Mouse (Mus musculus) heart, embryonic 12.5 days (tissue): ENCODE results near the gene Pak6. TPM values are rescaled to one million over a fixed set of nuclear protein-coding genes. Genes with fewer than 3 reads are reported as not detected.

Experiments used
- ATAC-seq: fragments of 200-750 bp; cut with Nextera tagmentation; 2 replicates; pipeline ENCODE4 v1.8.0; 2017; ENCODE audit warnings: moderate TSS enrichment, moderate library complexity; ENCODE audit not compliant: insufficient number of reproducible peaks, low FRiP score
- H3K27ac ChIP-seq: fragments of 300-500 bp; sonication (generic); 2 replicates; pipeline ENCODE4 v1.5.1; 2016; ENCODE audit warnings: mild to moderate bottlenecking, moderate library complexity; ENCODE audit not compliant: poor library complexity, severe bottlenecking
- H3K27me3 ChIP-seq: fragments of 300-500 bp; sonication (generic); replicated peaks from 2 replicates; pipeline ENCODE4 v1.6.1; 2016; ENCODE audit warnings: mild to moderate bottlenecking, moderate library complexity
- H3K36me3 ChIP-seq: fragments of 300-500 bp; sonication (generic); 2 replicates; pipeline ENCODE4 v1.6.1; 2016; ENCODE audit warnings: mild to moderate bottlenecking, moderate library complexity
- H3K4me1 ChIP-seq: fragments of 300-500 bp; sonication (generic); replicated peaks from 2 replicates; pipeline ENCODE4 v1.6.1; 2016; ENCODE audit warnings: mild to moderate bottlenecking
- H3K4me2 ChIP-seq: fragments of 300-500 bp; sonication (generic); 2 replicates; pipeline ENCODE4 v1.6.1; 2016; ENCODE audit warnings: mild to moderate bottlenecking, moderate library complexity
- H3K4me3 ChIP-seq: fragments of 300-500 bp; sonication (generic); 2 replicates; pipeline ENCODE4 v1.5.1; 2016; ENCODE audit warnings: mild to moderate bottlenecking
- H3K9ac ChIP-seq: fragments of 300-500 bp; sonication (generic); 2 replicates; pipeline ENCODE4 v1.6.1; 2016; ENCODE audit warnings: mild to moderate bottlenecking, moderate library complexity
- H3K9me3 ChIP-seq: fragments of 300-500 bp; sonication (generic); replicated peaks from 2 replicates; pipeline ENCODE4 v1.6.1; 2016; ENCODE audit warnings: mild to moderate bottlenecking, moderate library complexity
- WGBS: fragments of 180-500 bp; shearing (Covaris S2); methylation state at CpG from one replicate; pipeline ENCODE4 v1.1.7; 2016; 5-methylcytosine and 5-hydroxymethylcytosine counted together
- polyA plus RNA-seq: library from polyadenylated mRNA; unstranded; fragments of >200 nt; fragmentation: Nextera tagmentation; extraction: Ambion mirVana; gene quantifications from 2 replicates; pipeline ENCODE4 v1.2.1, GENCODE M21; 2016

Pak6 gene
- polyA plus RNA-seq, 1 experiment from 2014 or later: 5.8 TPM

DNA sequence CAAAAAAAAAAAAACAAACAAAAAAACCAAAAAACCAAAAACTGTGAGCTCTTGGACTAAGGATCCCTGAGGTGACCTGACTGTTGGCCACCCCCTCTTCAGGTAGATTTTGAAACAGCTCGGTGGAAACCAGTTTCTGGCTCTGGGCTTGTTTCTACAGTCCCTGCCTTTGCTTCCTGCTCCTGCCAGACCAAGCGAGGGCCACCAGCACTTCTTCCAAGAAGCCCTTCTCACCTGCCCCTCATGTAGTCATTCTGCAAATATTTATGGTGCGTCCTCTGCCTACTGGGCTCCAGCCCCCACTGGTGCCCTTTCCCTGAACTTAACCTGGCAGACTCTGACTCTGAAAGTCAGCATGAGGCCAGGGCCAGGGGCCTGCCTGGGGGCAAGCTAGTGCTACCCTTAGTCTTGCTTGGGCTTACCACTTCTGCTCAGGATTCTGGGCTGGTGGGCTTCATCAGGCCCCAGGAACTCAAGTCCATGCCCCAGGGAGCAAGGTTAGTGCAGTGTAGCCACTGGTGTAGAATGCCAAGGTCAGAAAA lies 1.9 kb downstream of the Pak6 start:
- Histone ChIP-seq H3K4me1 (peaks cover 59% of the 10 kb centered on the region), H3K9ac (no peak overlapping the region), H3K4me3 (no peak overlapping the region), H3K27ac (0 out of 2 replicates have a peak overlapping the region, but pooled peaks have one; percentile 3), H3K36me3 (no peaks in the 10 kb centered on the region), H3K9me3 (no peaks in the 10 kb centered on the region), H3K27me3 (peaks cover 9% of the 10 kb centered on the region; the same call in 1 of the 2 replicates), H3K4me2 (peak overlapping the region; percentile 22; the same call in 1 of the 2 replicates)
- ATAC-seq: no peak
- WGBS: 54% methylated on average over 3 of the region's 3 CpGs

GRCm38 (mm10) chr2:118665616-118666015 lies 2.5 kb downstream of the Pak6 start:
- Histone ChIP-seq H3K4me2 (no peak overlapping the region), H3K9me3 (no peaks in the 10 kb centered on the region), H3K27me3 (peaks cover 9% of the 10 kb centered on the region; the same call in 1 of the 2 replicates), H3K9ac (no peak overlapping the region), H3K36me3 (no peaks in the 10 kb centered on the region), H3K27ac (no peak overlapping the region), H3K4me3 (no peak overlapping the region), H3K4me1 (peaks cover 63% of the 10 kb centered on the region)
- ATAC-seq: no peak
- WGBS: 84% methylated on average over 4 of the region's 4 CpGs

DNA sequence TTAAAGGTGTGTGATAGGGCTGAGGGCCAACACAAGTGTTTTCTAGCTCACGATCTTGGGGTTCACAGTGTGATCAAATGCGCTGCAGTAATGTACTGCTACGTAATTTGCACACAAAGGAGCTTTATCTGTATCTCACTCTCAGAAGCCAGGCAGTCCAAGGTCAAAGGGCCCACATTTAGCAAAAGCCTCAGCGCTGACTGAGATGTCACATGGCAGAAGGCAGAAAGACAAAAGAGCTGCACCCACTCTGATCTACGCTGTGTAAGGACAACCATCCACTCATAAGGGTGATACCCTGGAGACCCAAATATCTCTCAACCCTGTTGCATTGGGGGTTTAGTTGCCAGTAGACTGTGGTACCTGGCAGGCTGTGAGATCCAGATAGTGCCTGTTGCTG lies 4.1 kb downstream of the Pak6 start:
- Histone ChIP-seq H3K36me3 (no peaks in the 10 kb centered on the region), H3K9me3 (no peaks in the 10 kb centered on the region), H3K4me3 (no peak overlapping the region), H3K4me1 (peaks cover 64% of the 10 kb centered on the region), H3K27ac (peak overlapping the region; percentile 42), H3K9ac (no peak overlapping the region), H3K27me3 (peaks cover 19% of the 10 kb centered on the region), H3K4me2 (peak overlapping the region; percentile 14; the same call in 1 of the 2 replicates)
- 31% methylated on average over 5 of the region's 5 CpGs for WGBS
- ATAC-seq: no peak

DNA sequence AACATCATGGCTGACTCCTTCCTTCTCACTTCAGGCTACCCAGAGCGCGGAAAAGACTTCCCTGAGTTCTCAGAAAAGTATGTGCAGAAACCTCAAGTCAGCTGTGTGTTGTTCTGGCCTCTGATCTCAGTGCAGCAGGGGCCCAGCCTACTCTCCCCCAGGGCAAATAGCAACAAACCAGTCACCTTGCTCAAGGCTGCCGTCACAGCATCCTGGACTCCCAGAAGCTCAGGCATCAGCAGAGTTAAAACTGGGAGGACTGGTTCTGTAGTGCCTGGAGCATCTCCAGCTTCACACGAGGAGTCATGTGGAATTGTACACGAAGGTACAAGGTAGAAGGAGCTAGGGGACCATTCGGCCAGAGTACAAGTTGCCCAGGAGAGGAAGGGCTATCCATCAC lies 6.1 kb downstream of the Pak6 start:
- H3K36me3 ChIP-seq: no peaks in the 10 kb centered on the region
- no peak overlapping the region for H3K4me3 ChIP-seq
- H3K27ac ChIP-seq: no peak overlapping the region
- no peak overlapping the region for H3K9ac ChIP-seq
- peaks cover 33% of the 10 kb centered on the region for H3K27me3 ChIP-seq
- WGBS: 80% methylated on average over 6 of the region's 6 CpGs
- peaks cover 46% of the 10 kb centered on the region for H3K4me1 ChIP-seq
- no peak for ATAC-seq
- no peak overlapping the region for H3K4me2 ChIP-seq
- H3K9me3 ChIP-seq: no peaks in the 10 kb centered on the region

- Histone ChIP-seq H3K4me1 (peaks cover 42% of the 10 kb centered on the region), H3K4me2 (no peak overlapping the region), H3K36me3 (no peaks in the 10 kb centered on the region), H3K27ac (no peak overlapping the region), H3K9ac (no peak overlapping the region), H3K9me3 (no peaks in the 10 kb centered on the region), H3K4me3 (no peak overlapping the region), H3K27me3 (peaks cover 36% of the 10 kb centered on the region)
- no peak for ATAC-seq
- 15% methylated on average over 2 of the region's 2 CpGs for WGBS
Measured at GRCm38 (mm10) chr2:118669785-118670184, 6.7 kb downstream of the Pak6 start.

- H3K9ac ChIP-seq: no peak overlapping the region
- H3K4me2 ChIP-seq: no peak overlapping the region
- H3K36me3 ChIP-seq: no peaks in the 10 kb centered on the region
- 41% methylated on average over 1 of the region's 1 CpGs for WGBS
- peaks cover 53% of the 10 kb centered on the region for H3K27me3 ChIP-seq
- H3K9me3 ChIP-seq: no peaks in the 10 kb centered on the region
- no peak overlapping the region for H3K4me3 ChIP-seq
- no peak for ATAC-seq
- peaks cover 25% of the 10 kb centered on the region for H3K4me1 ChIP-seq
- H3K27ac ChIP-seq: no peak overlapping the region
Measured at GRCm38 (mm10) chr2:118671728-118672127, 8.6 kb downstream of the Pak6 start.

- H3K9ac ChIP-seq: no peak overlapping the region
- no peak overlapping the region for H3K4me3 ChIP-seq
- H3K36me3 ChIP-seq: no peaks in the 10 kb centered on the region
- peaks cover 74% of the 10 kb centered on the region for H3K27me3 ChIP-seq
- H3K4me1 ChIP-seq: peaks cover 28% of the 10 kb centered on the region
- no peaks in the 10 kb centered on the region for H3K9me3 ChIP-seq
- no peak overlapping the region for H3K4me2 ChIP-seq
- whole genome bisulfite sequencing: 26% methylated on average over 15 of the region's 15 CpGs
- no peak for ATAC-seq
- no peak overlapping the region for H3K27ac ChIP-seq
Measured at GRCm38 (mm10) chr2:118673686-118674465, 10.8 kb downstream of the Pak6 start.

GRCm38 (mm10) chr2:118674500-118674899 lies 11.4 kb downstream of the Pak6 start:
- Histone ChIP-seq H3K4me1 (peaks cover 23% of the 10 kb centered on the region), H3K4me3 (no peak overlapping the region), H3K27me3 (peaks cover 80% of the 10 kb centered on the region), H3K4me2 (no peak overlapping the region), H3K9me3 (no peaks in the 10 kb centered on the region), H3K27ac (no peak overlapping the region), H3K9ac (no peak overlapping the region), H3K36me3 (no peaks in the 10 kb centered on the region)
- WGBS: 10% methylated on average over 7 of the region's 7 CpGs
- no peak for ATAC-seq

DNA sequence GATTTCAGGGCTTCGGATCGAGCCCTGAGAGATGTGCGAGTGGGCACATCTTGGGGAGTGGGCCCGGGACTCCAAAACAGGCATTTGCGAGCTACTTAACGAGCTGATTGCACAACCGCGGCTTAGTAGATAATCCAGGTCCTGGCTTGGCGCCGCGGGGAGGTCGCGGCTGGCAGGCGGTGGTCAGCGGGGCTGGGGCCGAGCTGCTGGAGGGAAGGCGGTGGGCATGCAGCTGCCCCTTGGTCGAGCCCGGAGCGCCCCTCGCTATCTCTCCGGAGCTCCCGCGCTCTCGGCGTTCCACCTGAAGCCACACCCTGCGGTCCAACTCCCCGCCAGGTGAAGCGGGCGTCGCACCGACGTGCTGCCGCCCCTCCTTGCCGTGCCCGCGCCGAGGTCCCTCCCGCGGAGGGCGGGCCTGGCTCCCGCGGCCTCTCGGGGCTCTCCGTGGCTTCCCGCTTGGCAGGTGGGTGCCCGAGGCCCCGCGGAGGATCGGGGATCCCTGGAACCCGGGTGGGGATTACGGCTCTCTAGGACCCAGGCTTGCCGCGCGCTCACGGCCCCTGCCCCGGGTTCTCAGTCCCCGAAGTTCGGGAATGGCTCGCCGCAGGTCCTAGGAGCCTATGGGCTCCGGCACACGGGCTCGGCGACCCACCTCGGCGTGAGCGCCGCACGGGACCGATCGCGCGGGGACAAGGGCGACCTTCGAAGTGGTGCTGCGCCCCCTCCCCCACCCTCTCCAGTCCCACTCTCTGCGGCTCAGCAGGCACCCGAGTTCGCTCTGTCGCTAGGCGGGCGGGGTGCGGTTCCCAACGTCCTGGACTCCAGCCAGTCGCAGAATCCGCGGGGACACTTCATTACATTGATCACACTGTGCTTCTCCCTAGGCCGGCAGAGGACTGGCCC lies 14.0 kb downstream of the Pak6 start:
- under 1% methylated on average over 86 of the region's 89 CpGs for WGBS
- Histone ChIP-seq H3K36me3 (no peaks in the 10 kb centered on the region), H3K4me1 (peaks cover 13% of the 10 kb centered on the region), H3K4me3 (peak overlapping the region; percentile 60), H3K27me3 (peaks cover 83% of the 10 kb centered on the region), H3K9me3 (no peaks in the 10 kb centered on the region), H3K9ac (peak overlapping the region; percentile 80), H3K27ac (no peak overlapping the region), H3K4me2 (peak overlapping the region; percentile 98)
- peak; percentile 39; the same call in 1 of the 2 replicates for ATAC-seq

GRCm38 (mm10) chr2:118677817-118678216 lies 14.7 kb downstream of the Pak6 start:
- Histone ChIP-seq H3K4me1 (peaks cover 20% of the 10 kb centered on the region), H3K4me3 (peak overlapping the region; percentile 60), H3K27me3 (peaks cover 76% of the 10 kb centered on the region), H3K9ac (peak overlapping the region; percentile 80), H3K27ac (no peak overlapping the region), H3K36me3 (no peaks in the 10 kb centered on the region), H3K4me2 (peak overlapping the region; percentile 98), H3K9me3 (no peaks in the 10 kb centered on the region)
- WGBS: 11% methylated on average over 4 of the region's 4 CpGs
- no peak for ATAC-seq

DNA sequence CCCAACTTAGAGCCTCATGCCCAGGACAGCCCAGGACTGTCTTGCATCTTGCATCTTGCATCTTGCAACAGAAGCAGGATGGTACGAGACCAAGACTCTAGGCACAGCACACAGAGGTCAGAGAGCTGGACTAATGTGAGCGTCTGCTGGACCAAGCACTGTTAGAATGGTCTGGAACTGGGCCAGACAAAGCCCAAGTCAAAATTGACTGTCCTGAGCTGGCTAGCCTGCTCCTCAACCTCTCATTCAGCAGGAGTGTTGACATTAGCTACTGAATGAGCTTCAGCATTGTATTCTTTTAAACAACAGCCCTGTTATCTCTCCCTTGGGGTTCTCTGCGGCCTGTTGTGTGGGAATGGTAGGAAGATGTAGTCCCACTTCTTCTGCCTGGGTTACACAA lies 16.5 kb downstream of the Pak6 start:
- Histone ChIP-seq H3K4me2 (no peak overlapping the region), H3K36me3 (no peaks in the 10 kb centered on the region), H3K9me3 (no peaks in the 10 kb centered on the region), H3K4me3 (no peak overlapping the region), H3K27ac (no peak overlapping the region), H3K9ac (no peak overlapping the region), H3K4me1 (peaks cover 24% of the 10 kb centered on the region), H3K27me3 (peaks cover 59% of the 10 kb centered on the region)
- 58% methylated on average over 3 of the region's 3 CpGs for WGBS
- no peak for ATAC-seq
